Mouse (Mus musculus): ENCODE results near the gene Cbfa2t3. TPM values are rescaled to one million over a fixed set of nuclear protein-coding genes. Genes with fewer than 3 reads are reported as not detected.
A peak's percentile ranks its signal among the peaks of the same experiment; 100 is the strongest.

Cbfa2t3 gene
- polyA plus RNA-seq, 1 experiment from 2014 or later, result 2.4 TPM

GRCm38 (mm10) chr8:122678896-122679210 is 20.1 kb downstream of the Cbfa2t3 start:
- peak overlapping the region; percentile 85 for H3K27ac ChIP-seq
- H3K36me3 ChIP-seq (replicated peaks), result no peaks in the 10 kb centered on the region
- under 1% methylated on average over 14 of the region's 14 CpGs for WGBS
- H3K27me3 ChIP-seq (ENCODE audit: poor library complexity, severe bottlenecking), result peaks cover 91% of the 10 kb centered on the region
- peaks cover 60% of the 10 kb centered on the region for H3K4me1 ChIP-seq
- peak overlapping the region; percentile 71 for H3K4me3 ChIP-seq
- H3K9me3 ChIP-seq, result no peaks in the 10 kb centered on the region
- no peak for DNase-seq (ENCODE audit: extremely low spot score, low spot score)

GRCm38 (mm10) chr8:122678061-122678895 is 20.6 kb downstream of the Cbfa2t3 start:
- under 1% methylated on average over 95 of the region's 127 CpGs for WGBS

GRCm38 (mm10) chr8:122677481-122678021 is 21.4 kb downstream of the Cbfa2t3 start:
- WGBS, result 1% methylated on average over 35 of the region's 35 CpGs
- H3K27me3 ChIP-seq (ENCODE audit: poor library complexity, severe bottlenecking), result peaks cover 100% of the 10 kb centered on the region

More at GRCm38 (mm10) chr8:122678061-122678895, 20.6 kb downstream of the Cbfa2t3 start:
- Histone ChIP-seq H3K4me1 (peaks cover 62% of the 10 kb centered on the region), H3K36me3 (replicated peaks) (no peaks in the 10 kb centered on the region), H3K27ac (peak overlapping the region; percentile 85), H3K4me3 (peak overlapping the region; percentile 71), H3K9me3 (no peaks in the 10 kb centered on the region), H3K27me3 (ENCODE audit: poor library complexity, severe bottlenecking) (peaks cover 97% of the 10 kb centered on the region)
- DNase-seq (ENCODE audit: extremely low spot score, low spot score), result peak; percentile 76

GRCm38 (mm10) chr8:122676621-122677480 is 22.1 kb downstream of the Cbfa2t3 start:
- peaks cover 62% of the 10 kb centered on the region for H3K4me1 ChIP-seq
- H3K9me3 ChIP-seq, result no peaks in the 10 kb centered on the region
- peak overlapping the region; percentile 85 for H3K27ac ChIP-seq
- peaks cover 100% of the 10 kb centered on the region for H3K27me3 ChIP-seq (ENCODE audit: poor library complexity, severe bottlenecking)
- peak; percentile 49 for DNase-seq (ENCODE audit: extremely low spot score, low spot score)
- 15% methylated on average over 16 of the region's 16 CpGs for WGBS
- H3K4me3 ChIP-seq, result peak overlapping the region; percentile 71
- no peaks in the 10 kb centered on the region for H3K36me3 ChIP-seq (replicated peaks)

More at GRCm38 (mm10) chr8:122677481-122678021, 21.4 kb downstream of the Cbfa2t3 start:
- H3K4me3 ChIP-seq, result peak overlapping the region; percentile 71
- H3K27ac ChIP-seq, result peak overlapping the region; percentile 85
- peaks cover 62% of the 10 kb centered on the region for H3K4me1 ChIP-seq
- DNase-seq (ENCODE audit: extremely low spot score, low spot score), result no peak
- no peaks in the 10 kb centered on the region for H3K9me3 ChIP-seq
- no peaks in the 10 kb centered on the region for H3K36me3 ChIP-seq (replicated peaks)

- Histone ChIP-seq H3K4me3 (peak overlapping the region; percentile 71; the same call in 1 of the 2 replicates), H3K4me1 (peaks cover 62% of the 10 kb centered on the region), H3K27me3 (ENCODE audit: poor library complexity, severe bottlenecking) (peaks cover 100% of the 10 kb centered on the region), H3K9me3 (no peaks in the 10 kb centered on the region), H3K27ac (peak overlapping the region; percentile 85; the same call in 1 of the 2 replicates), H3K36me3 (replicated peaks) (no peaks in the 10 kb centered on the region)
- 85% methylated on average over 17 of the region's 17 CpGs for whole genome bisulfite sequencing
- no peak for DNase-seq (ENCODE audit: extremely low spot score, low spot score)
These were observed 23.1 kb downstream of the Cbfa2t3 start for GRCm38 (mm10) chr8:122675596-122676420.

- peaks cover 64% of the 10 kb centered on the region for H3K4me1 ChIP-seq
- H3K27me3 ChIP-seq (ENCODE audit: poor library complexity, severe bottlenecking), result peaks cover 100% of the 10 kb centered on the region
- no peak for DNase-seq (ENCODE audit: extremely low spot score, low spot score)
- no peak overlapping the region for H3K27ac ChIP-seq
- H3K4me3 ChIP-seq, result no peak overlapping the region
- no peaks in the 10 kb centered on the region for H3K36me3 ChIP-seq (replicated peaks)
- H3K9me3 ChIP-seq, result no peaks in the 10 kb centered on the region
- WGBS, result 51% methylated on average over 7 of the region's 7 CpGs
These were observed 23.9 kb downstream of the Cbfa2t3 start for GRCm38 (mm10) chr8:122674999-122675398.

- H3K36me3 ChIP-seq (replicated peaks), result no peaks in the 10 kb centered on the region
- peaks cover 100% of the 10 kb centered on the region for H3K27me3 ChIP-seq (ENCODE audit: poor library complexity, severe bottlenecking)
- DNase-seq (ENCODE audit: extremely low spot score, low spot score), result no peak
- WGBS, result 84% methylated on average over 12 of the region's 12 CpGs
- H3K9me3 ChIP-seq, result no peaks in the 10 kb centered on the region
- no peak overlapping the region for H3K4me3 ChIP-seq
- H3K4me1 ChIP-seq, result peaks cover 65% of the 10 kb centered on the region
- H3K27ac ChIP-seq, result no peak overlapping the region
These were observed 24.9 kb downstream of the Cbfa2t3 start for GRCm38 (mm10) chr8:122673989-122674388.

- Histone ChIP-seq H3K4me3 (no peak overlapping the region), H3K36me3 (replicated peaks) (no peaks in the 10 kb centered on the region), H3K4me1 (peaks cover 52% of the 10 kb centered on the region), H3K27me3 (ENCODE audit: poor library complexity, severe bottlenecking) (peaks cover 100% of the 10 kb centered on the region), H3K9me3 (no peaks in the 10 kb centered on the region), H3K27ac (no peak overlapping the region)
- DNase-seq (ENCODE audit: extremely low spot score, low spot score), result no peak
- WGBS, result 81% methylated on average over 6 of the region's 6 CpGs
These were observed 27.0 kb downstream of the Cbfa2t3 start for GRCm38 (mm10) chr8:122671894-122672293.

GRCm38 (mm10) chr8:122670718-122671117 is 28.2 kb downstream of the Cbfa2t3 start:
- H3K27me3 ChIP-seq (ENCODE audit: poor library complexity, severe bottlenecking), result peaks cover 100% of the 10 kb centered on the region
- H3K4me1 ChIP-seq, result peaks cover 52% of the 10 kb centered on the region
- no peak for DNase-seq (ENCODE audit: extremely low spot score, low spot score)

GRCm38 (mm10) chr8:122670001-122670400 is 28.9 kb downstream of the Cbfa2t3 start:
- Histone ChIP-seq H3K27me3 (ENCODE audit: poor library complexity, severe bottlenecking) (peaks cover 95% of the 10 kb centered on the region), H3K9me3 (no peaks in the 10 kb centered on the region), H3K27ac (no peak overlapping the region), H3K4me3 (no peak overlapping the region), H3K4me1 (peaks cover 53% of the 10 kb centered on the region), H3K36me3 (replicated peaks) (no peaks in the 10 kb centered on the region)
- DNase-seq (ENCODE audit: extremely low spot score, low spot score), result no peak
- WGBS, result 15% methylated on average over 11 of the region's 11 CpGs

More at GRCm38 (mm10) chr8:122670718-122671117, 28.2 kb downstream of the Cbfa2t3 start:
- no peaks in the 10 kb centered on the region for H3K9me3 ChIP-seq
- H3K36me3 ChIP-seq (replicated peaks), result no peaks in the 10 kb centered on the region
- H3K27ac ChIP-seq, result no peak overlapping the region
- no peak overlapping the region for H3K4me3 ChIP-seq
- 51% methylated on average over 3 of the region's 3 CpGs for WGBS

GRCm38 (mm10) chr8:122669370-122669769 is 29.5 kb downstream of the Cbfa2t3 start:
- Histone ChIP-seq H3K27me3 (ENCODE audit: poor library complexity, severe bottlenecking) (peaks cover 95% of the 10 kb centered on the region), H3K9me3 (no peaks in the 10 kb centered on the region), H3K4me1 (peaks cover 56% of the 10 kb centered on the region), H3K4me3 (no peak overlapping the region), H3K27ac (no peak overlapping the region), H3K36me3 (replicated peaks) (no peaks in the 10 kb centered on the region)
- 20% methylated on average over 5 of the region's 5 CpGs for WGBS
- no peak for DNase-seq (ENCODE audit: extremely low spot score, low spot score)

GRCm38 (mm10) chr8:122667854-122668253 is 31.1 kb downstream of the Cbfa2t3 start:
- Histone ChIP-seq H3K4me1 (peaks cover 63% of the 10 kb centered on the region), H3K27me3 (ENCODE audit: poor library complexity, severe bottlenecking) (peaks cover 92% of the 10 kb centered on the region), H3K36me3 (replicated peaks) (no peaks in the 10 kb centered on the region), H3K27ac (no peak overlapping the region), H3K9me3 (no peaks in the 10 kb centered on the region), H3K4me3 (no peak overlapping the region)
- no peak for DNase-seq (ENCODE audit: extremely low spot score, low spot score)
- 80% methylated on average over 11 of the region's 11 CpGs for WGBS

Measured in forebrain, embryonic 10.5 days (tissue).